Mouse (Mus musculus): Measurements from ENCODE around the gene Zcchc4. TPM values are rescaled to one million over a fixed set of nuclear protein-coding genes. Genes with fewer than 3 reads are reported as not detected.

The Zcchc4 gene
- polyA plus RNA-seq, 1 experiment from 2014 or later: 15.8 TPM

DNA sequence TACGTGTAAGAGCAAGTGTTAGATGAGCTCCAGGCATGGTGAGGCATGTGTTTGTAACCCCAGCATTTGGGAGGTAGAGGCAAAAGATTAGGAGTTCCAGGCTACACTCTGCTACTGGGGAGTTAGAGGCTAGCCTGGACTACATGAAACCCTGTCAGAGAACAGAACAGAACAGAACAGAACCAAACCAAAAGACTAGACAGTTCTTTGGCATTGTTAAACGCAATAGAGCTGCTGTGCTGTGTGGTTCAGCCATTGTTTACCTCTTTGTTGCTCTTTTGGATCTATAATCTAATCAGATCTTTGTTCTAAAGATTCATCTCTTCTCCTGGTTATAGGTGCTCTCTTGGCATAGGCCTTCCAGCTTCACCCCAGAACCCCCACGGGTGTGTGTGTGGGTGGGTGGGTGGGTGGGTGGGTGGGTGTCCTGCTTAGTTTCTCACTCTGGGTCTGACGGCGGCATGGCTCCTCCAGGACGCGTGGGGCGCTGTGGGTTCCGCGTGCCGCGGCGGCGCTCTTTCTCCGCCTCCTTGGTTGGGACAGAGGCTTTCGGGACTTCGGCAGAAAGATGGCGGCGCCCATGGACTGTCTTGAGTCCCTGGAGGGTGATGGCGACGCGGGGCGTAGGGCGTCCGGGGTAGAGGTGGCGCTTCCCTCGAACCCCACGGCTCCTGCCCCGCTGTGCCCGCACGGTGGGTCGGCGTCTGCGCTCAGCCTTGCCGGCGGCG lies 7.5 kb downstream of the Zcchc4 start:
- Histone ChIP-seq H3K27me3 (ENCODE audit: control insufficient read depth, insufficient read depth, low read length) (no peaks in the 10 kb centered on the region), H3K4me1 (ENCODE audit: control insufficient read depth, insufficient read depth, low read length) (no peaks in the 10 kb centered on the region), H3K9me3 (ENCODE audit: control insufficient read depth, low read depth, low read length) (no peaks in the 10 kb centered on the region), H3K9ac (replicated peaks; ENCODE audit: low read depth, low read length) (peak overlapping the region; percentile 77), H3K4me2 (replicated peaks; ENCODE audit: low read depth, low read length) (peak overlapping the region; percentile 59), H3K36me3 (ENCODE audit: control insufficient read depth, insufficient read depth, low read length) (0 out of 2 replicates have a peak, but pooled peaks cover 7% of the 10 kb centered on the region), H3K4me3 (ENCODE audit: low read depth, low read length) (peak overlapping the region; percentile 88), H3K27ac (ENCODE audit: low read length) (peak overlapping the region; percentile 39; the same call in 1 of the 2 replicates)
- WGBS: 5% methylated on average over 36 of the region's 37 CpGs
- ATAC-seq (ENCODE audit: insufficient number of reproducible peaks, insufficient read depth, low FRiP score, low read depth): peak; percentile 92

DNA sequence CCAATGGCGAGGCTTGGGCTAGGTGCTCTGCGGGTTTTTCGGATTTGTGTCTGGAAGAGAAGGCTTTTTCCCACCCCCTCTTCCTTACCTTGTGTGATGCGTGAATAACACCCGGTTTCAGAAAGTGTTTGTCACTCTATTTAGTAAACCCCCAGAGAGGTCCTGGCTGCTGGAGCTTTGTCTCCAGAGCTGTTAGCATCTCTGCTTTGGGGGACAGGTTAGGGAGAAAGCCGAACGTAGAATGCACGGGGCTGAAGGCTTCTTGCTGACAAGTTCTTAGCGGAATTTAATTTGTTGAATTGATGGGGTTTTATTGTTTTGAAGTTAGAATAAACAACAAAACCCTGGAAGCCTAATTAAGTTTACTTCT lies 8.0 kb downstream of the Zcchc4 start:
- whole genome bisulfite sequencing: under 1% methylated on average over 9 of the region's 9 CpGs
- peak overlapping the region; percentile 39; the same call in 1 of the 2 replicates for H3K27ac ChIP-seq (ENCODE audit: low read length)

DNA sequence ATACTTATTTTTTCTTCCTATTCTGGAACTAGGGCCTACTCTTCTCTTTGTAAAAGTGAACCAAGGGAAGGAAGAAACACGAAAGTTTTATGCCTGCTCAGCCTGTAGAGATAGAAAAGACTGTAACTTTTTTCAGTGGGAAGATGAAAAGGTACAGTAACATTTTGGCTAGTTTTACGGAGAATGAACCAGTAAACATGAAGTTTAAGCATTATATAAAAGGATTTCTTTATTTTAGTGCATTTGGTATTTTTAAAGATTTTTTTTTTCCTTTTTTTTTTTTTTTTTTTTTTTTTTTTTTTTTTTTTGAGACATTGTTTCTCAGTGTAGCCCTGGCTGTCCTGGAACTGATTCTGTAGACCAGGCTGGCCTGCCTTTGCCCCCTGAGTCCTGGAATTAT lies 8.7 kb downstream of the Zcchc4 start:
- ATAC-seq (ENCODE audit: insufficient number of reproducible peaks, insufficient read depth, low FRiP score, low read depth): no peak
- Histone ChIP-seq H3K4me3 (ENCODE audit: low read depth, low read length) (peak overlapping the region; percentile 88), H3K4me2 (replicated peaks; ENCODE audit: low read depth, low read length) (peak overlapping the region; percentile 59)

More for the DNA sequence above, 8.0 kb downstream of the Zcchc4 start:
- Histone ChIP-seq H3K9ac (replicated peaks; ENCODE audit: low read depth, low read length) (peak overlapping the region; percentile 77), H3K27me3 (ENCODE audit: control insufficient read depth, insufficient read depth, low read length) (no peaks in the 10 kb centered on the region), H3K4me3 (ENCODE audit: low read depth, low read length) (peak overlapping the region; percentile 88), H3K36me3 (ENCODE audit: control insufficient read depth, insufficient read depth, low read length) (0 out of 2 replicates have a peak, but pooled peaks cover 7% of the 10 kb centered on the region), H3K4me1 (ENCODE audit: control insufficient read depth, insufficient read depth, low read length) (no peaks in the 10 kb centered on the region), H3K4me2 (replicated peaks; ENCODE audit: low read depth, low read length) (peak overlapping the region; percentile 59), H3K9me3 (ENCODE audit: control insufficient read depth, low read depth, low read length) (no peaks in the 10 kb centered on the region)
- peak; percentile 73 for ATAC-seq (ENCODE audit: insufficient number of reproducible peaks, insufficient read depth, low FRiP score, low read depth)

DNA sequence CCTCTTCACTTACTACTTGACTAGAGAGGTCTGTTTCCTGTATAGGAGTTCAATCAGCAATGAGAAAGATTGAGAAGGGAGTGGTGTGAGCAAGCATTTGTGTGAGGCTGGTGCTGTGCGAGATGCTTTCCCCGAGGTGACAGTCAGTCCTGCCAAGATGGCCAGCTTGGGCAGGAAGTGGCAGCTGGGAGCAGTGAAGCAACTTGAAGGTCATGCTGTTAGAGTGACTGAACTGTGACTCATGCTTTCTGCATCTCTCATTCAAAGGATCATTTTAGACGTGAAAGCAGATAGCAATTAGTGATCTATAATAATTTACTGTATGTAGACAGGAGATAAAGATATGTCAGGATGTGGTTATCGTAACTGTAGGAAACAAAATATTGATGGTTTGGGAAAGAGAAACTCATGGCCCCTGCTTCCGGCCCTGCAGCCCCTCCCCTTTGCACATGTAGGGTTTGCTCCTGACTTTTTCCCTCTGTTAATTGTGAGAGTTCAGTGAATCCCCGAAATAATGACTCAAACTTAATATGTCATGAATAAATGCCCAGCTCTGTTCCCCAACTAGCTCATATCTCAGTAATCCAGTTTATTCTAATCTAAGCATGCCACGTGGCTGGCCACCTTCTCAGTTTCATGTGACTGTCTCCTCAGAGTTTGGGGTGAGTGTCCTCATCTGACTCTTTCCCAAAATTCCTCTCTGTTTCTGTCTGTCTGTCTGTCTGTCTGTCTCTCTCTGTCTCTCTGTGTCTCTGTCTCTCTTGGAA lies 11.5 kb downstream of the Zcchc4 start:
- no peak for ATAC-seq (ENCODE audit: insufficient number of reproducible peaks, insufficient read depth, low FRiP score, low read depth)
- 78% methylated on average over 7 of the region's 7 CpGs for whole genome bisulfite sequencing
- Histone ChIP-seq H3K4me1 (ENCODE audit: control insufficient read depth, insufficient read depth, low read length) (no peaks in the 10 kb centered on the region), H3K9ac (replicated peaks; ENCODE audit: low read depth, low read length) (no peak overlapping the region), H3K4me3 (ENCODE audit: low read depth, low read length) (no peak overlapping the region), H3K27me3 (ENCODE audit: control insufficient read depth, insufficient read depth, low read length) (no peaks in the 10 kb centered on the region), H3K36me3 (ENCODE audit: control insufficient read depth, insufficient read depth, low read length) (0 out of 2 replicates have a peak, but pooled peaks cover 7% of the 10 kb centered on the region), H3K9me3 (ENCODE audit: control insufficient read depth, low read depth, low read length) (no peaks in the 10 kb centered on the region), H3K27ac (ENCODE audit: low read length) (no peak overlapping the region), H3K4me2 (replicated peaks; ENCODE audit: low read depth, low read length) (no peak overlapping the region)

More for the DNA sequence above, 8.7 kb downstream of the Zcchc4 start:
- WGBS: 77% methylated on average over 2 of the region's 2 CpGs
- Histone ChIP-seq H3K9ac (replicated peaks; ENCODE audit: low read depth, low read length) (no peak overlapping the region), H3K36me3 (ENCODE audit: control insufficient read depth, insufficient read depth, low read length) (0 out of 2 replicates have a peak, but pooled peaks cover 7% of the 10 kb centered on the region), H3K27ac (ENCODE audit: low read length) (no peak overlapping the region), H3K9me3 (ENCODE audit: control insufficient read depth, low read depth, low read length) (no peaks in the 10 kb centered on the region), H3K27me3 (ENCODE audit: control insufficient read depth, insufficient read depth, low read length) (no peaks in the 10 kb centered on the region), H3K4me1 (ENCODE audit: control insufficient read depth, insufficient read depth, low read length) (no peaks in the 10 kb centered on the region)

DNA sequence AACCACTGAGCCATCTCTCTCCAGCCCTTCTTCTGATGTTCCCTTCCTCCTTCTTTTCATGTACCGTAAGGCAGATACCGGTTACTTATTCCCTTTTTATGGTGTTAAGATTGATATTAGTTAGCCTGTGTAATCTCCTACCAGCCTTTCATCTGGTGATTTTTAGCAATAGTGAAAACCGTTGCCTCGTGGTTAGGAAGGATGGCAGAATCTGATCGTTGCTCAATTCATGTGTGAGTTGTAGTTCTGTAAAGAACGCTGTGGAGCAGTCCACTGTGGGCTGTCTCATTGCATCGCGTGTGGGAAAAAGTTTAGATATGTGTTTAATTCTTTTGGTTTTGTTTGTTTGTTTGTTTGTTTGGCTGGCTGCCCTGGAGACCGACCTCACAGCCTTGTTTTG lies 18.0 kb downstream of the Zcchc4 start:
- H3K4me1 ChIP-seq (ENCODE audit: control insufficient read depth, insufficient read depth, low read length): no peaks in the 10 kb centered on the region
- no peaks in the 10 kb centered on the region for H3K27me3 ChIP-seq (ENCODE audit: control insufficient read depth, insufficient read depth, low read length)
- no peak overlapping the region for H3K4me2 ChIP-seq (replicated peaks; ENCODE audit: low read depth, low read length)
- ATAC-seq (ENCODE audit: insufficient number of reproducible peaks, insufficient read depth, low FRiP score, low read depth): no peak
- H3K9ac ChIP-seq (replicated peaks; ENCODE audit: low read depth, low read length): no peak overlapping the region
- H3K27ac ChIP-seq (ENCODE audit: low read length): no peak overlapping the region
- no peaks in the 10 kb centered on the region for H3K9me3 ChIP-seq (ENCODE audit: control insufficient read depth, low read depth, low read length)
- H3K36me3 ChIP-seq (ENCODE audit: control insufficient read depth, insufficient read depth, low read length): peaks cover 11% of the 10 kb centered on the region; the same call in 1 of the 2 replicates
- WGBS: 91% methylated on average over 9 of the region's 9 CpGs
- no peak overlapping the region for H3K4me3 ChIP-seq (ENCODE audit: low read depth, low read length)

DNA sequence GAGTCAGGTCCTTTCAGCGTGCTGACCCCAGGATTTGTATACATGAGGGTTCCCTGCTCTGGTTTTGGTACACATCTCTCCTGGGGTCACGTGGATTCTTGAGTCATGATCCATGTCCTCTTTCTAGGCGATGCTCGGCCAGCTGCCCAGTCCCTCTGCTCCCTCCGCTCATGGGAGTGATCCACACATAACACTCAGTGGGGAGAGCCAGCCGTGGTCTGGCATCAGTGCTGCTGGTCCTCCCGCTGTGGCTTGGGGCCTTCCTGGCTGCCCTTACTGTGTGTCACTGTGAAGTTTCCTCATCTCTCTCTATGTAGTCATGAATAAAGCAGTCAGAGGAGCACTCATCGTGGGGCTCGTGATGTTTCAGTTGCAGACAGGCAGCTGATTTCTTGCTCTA lies 18.9 kb downstream of the Zcchc4 start:
- H3K27me3 ChIP-seq (ENCODE audit: control insufficient read depth, insufficient read depth, low read length): no peaks in the 10 kb centered on the region
- H3K4me3 ChIP-seq (ENCODE audit: low read depth, low read length): no peak overlapping the region
- WGBS: 85% methylated on average over 9 of the region's 9 CpGs
- no peaks in the 10 kb centered on the region for H3K4me1 ChIP-seq (ENCODE audit: control insufficient read depth, insufficient read depth, low read length)
- no peak for ATAC-seq (ENCODE audit: insufficient number of reproducible peaks, insufficient read depth, low FRiP score, low read depth)
- H3K4me2 ChIP-seq (replicated peaks; ENCODE audit: low read depth, low read length): no peak overlapping the region
- no peak overlapping the region for H3K9ac ChIP-seq (replicated peaks; ENCODE audit: low read depth, low read length)
- no peaks in the 10 kb centered on the region for H3K9me3 ChIP-seq (ENCODE audit: control insufficient read depth, low read depth, low read length)
- peaks cover 12% of the 10 kb centered on the region; the same call in 1 of the 2 replicates for H3K36me3 ChIP-seq (ENCODE audit: control insufficient read depth, insufficient read depth, low read length)
- no peak overlapping the region for H3K27ac ChIP-seq (ENCODE audit: low read length)

DNA sequence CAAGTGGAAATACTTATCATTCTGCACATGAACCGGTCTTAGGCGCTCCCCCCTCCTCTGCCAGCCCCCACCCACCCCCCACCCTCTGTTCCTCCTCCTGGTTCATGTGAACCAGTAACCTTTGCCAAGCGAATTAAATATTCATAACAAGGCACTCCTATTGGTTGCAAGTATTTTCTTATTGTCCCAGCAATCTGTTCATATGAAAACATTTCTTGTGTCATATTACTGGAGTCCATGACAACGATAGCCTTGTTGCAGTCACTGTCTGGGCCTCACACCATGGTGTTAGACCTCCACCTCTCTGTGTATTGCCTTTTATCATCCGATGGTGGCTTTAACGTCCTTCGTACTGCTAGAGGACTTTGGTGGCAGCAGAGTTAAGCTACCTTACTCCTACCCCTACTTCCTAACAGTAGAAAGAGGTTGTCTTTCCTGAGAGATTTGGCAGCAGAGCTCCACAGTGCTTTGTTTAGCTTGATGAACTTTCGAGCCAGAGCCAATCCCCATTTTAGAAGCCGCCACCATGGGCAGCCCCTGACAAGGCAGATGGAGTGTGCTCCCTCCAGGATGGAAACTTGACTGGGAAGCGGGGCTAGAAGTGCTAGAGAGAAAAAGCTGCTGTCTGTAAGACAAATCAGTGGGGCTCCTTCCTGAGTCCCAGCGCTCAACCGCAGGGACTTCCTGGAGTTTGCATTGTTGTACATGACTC lies 24.2 kb downstream of the Zcchc4 start:
- H3K9me3 ChIP-seq (ENCODE audit: control insufficient read depth, low read depth, low read length): no peaks in the 10 kb centered on the region
- no peaks in the 10 kb centered on the region for H3K4me1 ChIP-seq (ENCODE audit: control insufficient read depth, insufficient read depth, low read length)

DNA sequence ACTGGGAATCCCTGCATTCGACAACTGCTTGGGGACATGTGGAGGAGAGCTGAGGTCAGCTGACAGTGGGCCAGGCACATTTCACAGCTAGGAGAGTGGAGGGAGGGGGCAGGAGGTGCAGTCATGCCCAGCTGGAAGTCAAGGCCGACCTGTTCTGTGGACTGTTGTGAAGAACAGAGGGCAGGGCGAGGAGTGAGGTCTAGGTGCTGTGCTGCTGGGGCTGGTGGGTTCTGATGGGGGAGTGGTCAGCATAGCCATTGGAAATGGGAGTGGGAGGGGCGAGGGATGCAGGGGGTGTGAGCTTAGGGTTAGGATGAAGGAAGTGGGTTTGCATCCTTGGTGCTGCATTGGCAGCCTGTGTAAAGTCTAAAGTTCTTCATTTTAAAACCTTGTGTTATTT lies 30.6 kb downstream of the Zcchc4 start:
- no peaks in the 10 kb centered on the region for H3K27me3 ChIP-seq (ENCODE audit: control insufficient read depth, insufficient read depth, low read length)
- no peak overlapping the region for H3K4me2 ChIP-seq (replicated peaks; ENCODE audit: low read depth, low read length)
- no peak overlapping the region for H3K9ac ChIP-seq (replicated peaks; ENCODE audit: low read depth, low read length)
- WGBS: 70% methylated on average over 4 of the region's 4 CpGs
- H3K27ac ChIP-seq (ENCODE audit: low read length): no peak overlapping the region
- H3K4me1 ChIP-seq (ENCODE audit: control insufficient read depth, insufficient read depth, low read length): no peaks in the 10 kb centered on the region
- ATAC-seq (ENCODE audit: insufficient number of reproducible peaks, insufficient read depth, low FRiP score, low read depth): no peak
- H3K9me3 ChIP-seq (ENCODE audit: control insufficient read depth, low read depth, low read length): no peaks in the 10 kb centered on the region
- no peak overlapping the region for H3K4me3 ChIP-seq (ENCODE audit: low read depth, low read length)
- no peaks in the 10 kb centered on the region; the same call in 1 of the 2 replicates for H3K36me3 ChIP-seq (ENCODE audit: control insufficient read depth, insufficient read depth, low read length)

More for the DNA sequence above, 24.2 kb downstream of the Zcchc4 start:
- ATAC-seq (ENCODE audit: insufficient number of reproducible peaks, insufficient read depth, low FRiP score, low read depth): no peak
- Histone ChIP-seq H3K4me3 (ENCODE audit: low read depth, low read length) (no peak overlapping the region), H3K9ac (replicated peaks; ENCODE audit: low read depth, low read length) (no peak overlapping the region), H3K4me2 (replicated peaks; ENCODE audit: low read depth, low read length) (no peak overlapping the region), H3K27me3 (ENCODE audit: control insufficient read depth, insufficient read depth, low read length) (no peaks in the 10 kb centered on the region), H3K36me3 (ENCODE audit: control insufficient read depth, insufficient read depth, low read length) (peaks cover 12% of the 10 kb centered on the region; the same call in 1 of the 2 replicates), H3K27ac (ENCODE audit: low read length) (no peak overlapping the region)
- WGBS: 87% methylated on average over 12 of the region's 12 CpGs

All from stomach, embryonic 14.5 days (tissue).